Mouse (Mus musculus) erythroblast, embryonic 14.5 days (primary cell): ENCODE measurements around the gene Prkcz.

Source experiments
- GATA1 ChIP-seq: IDR thresholded peaks from 2 replicates; pipeline ENCODE4 v1.6.1; 2012; ENCODE audit warnings: low read length, inconsistent platforms, mixed read lengths
- TAL1 ChIP-seq: IDR thresholded peaks from 3 replicates; pipeline ENCODE4 v1.6.1; 2012; ENCODE audit warnings: low read length, inconsistent platforms, mixed read lengths

DNA sequence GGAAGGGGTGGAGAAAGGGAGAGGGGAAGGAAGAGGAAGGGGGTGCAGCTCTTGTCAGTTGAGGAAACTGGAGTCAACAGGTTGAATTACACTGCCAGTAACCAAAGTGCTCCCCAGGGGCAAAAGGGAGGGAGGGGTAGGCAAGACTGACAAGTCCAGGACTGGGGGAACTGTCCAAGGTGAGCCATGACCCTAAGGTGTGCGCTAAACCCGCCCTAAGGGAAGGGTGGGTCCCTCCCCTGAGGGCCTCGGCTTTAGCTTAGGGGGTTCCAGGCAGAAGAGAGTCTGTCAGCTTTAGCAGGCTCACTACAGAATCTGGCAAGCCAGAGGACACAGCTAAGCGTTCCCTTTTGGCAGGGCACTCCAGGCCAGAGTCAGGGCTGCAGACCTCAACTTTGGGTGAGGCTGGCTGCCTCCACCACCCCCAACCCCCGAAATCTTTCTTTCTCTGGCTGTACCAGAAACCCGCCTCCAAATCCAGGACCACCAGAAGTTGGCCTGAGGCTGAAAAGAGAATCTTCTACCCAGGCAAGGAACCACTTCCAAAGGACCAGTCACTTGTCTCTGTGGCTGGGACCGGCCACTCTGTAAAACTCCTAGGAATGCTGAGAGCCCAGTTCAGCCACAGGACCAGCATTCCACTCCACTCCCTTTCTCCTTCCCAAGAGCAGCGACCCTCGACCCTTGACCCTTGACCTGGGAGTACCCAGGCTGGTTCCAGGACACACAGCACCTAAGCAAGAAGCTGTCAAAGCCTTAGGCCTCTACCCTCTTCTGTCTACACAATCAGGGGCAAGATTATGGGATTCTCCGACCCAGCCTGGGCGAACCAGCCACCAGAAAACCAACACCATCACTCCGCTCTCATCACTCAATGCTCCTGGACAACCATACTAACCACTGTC is 1.3 kb downstream of the Prkcz start:
- TF ChIP-seq GATA1 (no peak), TAL1 (no peak)
